Mouse (Mus musculus) stomach, embryonic 15.5 days (tissue): ENCODE data around the gene Hps4. TPM values are rescaled to one million over a fixed set of nuclear protein-coding genes. Genes with fewer than 3 reads are reported as not detected.

Experiments used
- ATAC-seq: fragments of 200-750 bp; cut with Nextera tagmentation; 2 replicates; pipeline ENCODE4 v1.8.0; 2017; ENCODE audit warnings: low read depth, moderate number of reproducible peaks, moderate TSS enrichment; ENCODE audit not compliant: insufficient read depth, low FRiP score
- H3K27ac ChIP-seq: fragments of 300-500 bp; sonication (generic); 2 replicates; pipeline ENCODE4 v1.5.1; 2015; ENCODE audit warnings: mild to moderate bottlenecking, inconsistent platforms
- H3K27me3 ChIP-seq: fragments of 300-500 bp; sonication (generic); replicated peaks from 2 replicates; pipeline ENCODE4 v1.6.1; 2015; ENCODE audit warnings: inconsistent platforms
- H3K36me3 ChIP-seq: fragments of 300-500 bp; sonication (generic); 2 replicates; pipeline ENCODE4 v1.6.1; 2015; ENCODE audit warnings: inconsistent platforms
- H3K4me1 ChIP-seq: fragments of 300-500 bp; sonication (generic); 2 replicates; pipeline ENCODE4 v1.6.1; 2015; ENCODE audit warnings: inconsistent platforms
- H3K4me2 ChIP-seq: fragments of 300-500 bp; sonication (generic); 2 replicates; pipeline ENCODE4 v1.6.1; 2015; ENCODE audit warnings: mild to moderate bottlenecking, inconsistent platforms
- H3K4me3 ChIP-seq: fragments of 300-500 bp; sonication (generic); replicated peaks from 2 replicates; pipeline ENCODE4 v1.5.1; 2015; ENCODE audit warnings: inconsistent platforms
- H3K9ac ChIP-seq: fragments of 300-500 bp; sonication (generic); 2 replicates; pipeline ENCODE4 v1.6.1; 2015; ENCODE audit warnings: inconsistent platforms
- H3K9me3 ChIP-seq: fragments of 300-500 bp; sonication (generic); 2 replicates; pipeline ENCODE4 v1.6.1; 2016; ENCODE audit warnings: inconsistent platforms
- WGBS: fragments of 180-500 bp; shearing (Covaris S2); methylation state at CpG from one replicate; pipeline ENCODE4 v1.1.7; 2015; 5-methylcytosine and 5-hydroxymethylcytosine counted together
- polyA plus RNA-seq: library from polyadenylated mRNA; unstranded; fragments of >200 nt; fragmentation: Nextera tagmentation; extraction: Ambion mirVana; gene quantifications from 2 replicates; pipeline ENCODE4 v1.2.1, GENCODE M21; 2015

Hps4 gene
- polyA plus RNA-seq, 1 experiment from 2014 or later: 32.9 TPM

GRCm38 (mm10) chr5:112325546-112326445, 17.1 kb upstream of the Hps4 start, which contains the start of gene Tfip11:
TSS of gene Tfip11 (plus strand) at chr5:112326358.
- 7% methylated on average over 48 of the region's 48 CpGs for WGBS
- peak within 1 kb of the TSS; percentile 100 for H3K4me3 ChIP-seq
- H3K27ac ChIP-seq: peak within 1 kb of the TSS; percentile 84
- peaks cover 12% of the 10 kb centered on the region for H3K4me1 ChIP-seq
- peak within 1 kb of the TSS; percentile 90 for H3K9ac ChIP-seq
- peaks cover 23% of the 10 kb centered on the region for H3K36me3 ChIP-seq
- peak within 1 kb of the TSS; percentile 75 for H3K4me2 ChIP-seq
- H3K9me3 ChIP-seq: no peaks in the 10 kb centered on the region
- peak; percentile 87 for ATAC-seq
- H3K27me3 ChIP-seq: no peaks in the 10 kb centered on the region

- Histone ChIP-seq H3K4me2 (peak overlapping the region; percentile 75), H3K4me3 (peak overlapping the region; percentile 100), H3K9me3 (no peaks in the 10 kb centered on the region), H3K9ac (peak overlapping the region; percentile 90), H3K27me3 (no peaks in the 10 kb centered on the region), H3K36me3 (peaks cover 31% of the 10 kb centered on the region), H3K4me1 (peaks cover 12% of the 10 kb centered on the region), H3K27ac (peak overlapping the region; percentile 62; the same call in 1 of the 2 replicates)
- WGBS: 2% methylated on average over 32 of the region's 33 CpGs
- ATAC-seq: peak; percentile 30; the same call in 1 of the 2 replicates
Observed at GRCm38 (mm10) chr5:112326446-112327009, 16.4 kb upstream of the Hps4 start.

DNA sequence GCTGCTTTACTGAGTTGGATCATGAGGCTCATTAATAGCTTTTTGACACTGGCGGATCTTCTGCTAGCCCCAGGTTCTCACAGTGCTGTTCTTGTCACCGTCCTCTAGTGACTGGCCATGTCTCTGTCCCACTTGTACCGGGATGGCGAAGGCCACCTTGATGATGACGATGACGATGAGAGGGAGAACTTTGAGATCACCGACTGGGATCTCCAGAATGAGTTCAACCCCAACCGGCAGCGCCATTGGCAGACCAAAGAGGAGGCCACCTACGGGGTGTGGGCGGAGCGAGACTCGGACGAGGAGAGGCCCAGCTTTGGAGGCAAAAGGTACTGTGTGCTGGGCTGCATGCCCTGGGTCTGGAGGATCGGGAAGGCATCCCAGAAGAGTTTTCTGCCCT, 15.0 kb upstream of the Hps4 start:
- 92% methylated on average over 15 of the region's 15 CpGs for WGBS
- H3K4me1 ChIP-seq: peaks cover 12% of the 10 kb centered on the region
- H3K9me3 ChIP-seq: no peaks in the 10 kb centered on the region
- H3K4me2 ChIP-seq: no peak overlapping the region
- no peak for ATAC-seq
- H3K27ac ChIP-seq: no peak overlapping the region
- H3K27me3 ChIP-seq: no peaks in the 10 kb centered on the region
- H3K4me3 ChIP-seq: no peak overlapping the region
- H3K9ac ChIP-seq: no peak overlapping the region
- peaks cover 39% of the 10 kb centered on the region for H3K36me3 ChIP-seq

DNA sequence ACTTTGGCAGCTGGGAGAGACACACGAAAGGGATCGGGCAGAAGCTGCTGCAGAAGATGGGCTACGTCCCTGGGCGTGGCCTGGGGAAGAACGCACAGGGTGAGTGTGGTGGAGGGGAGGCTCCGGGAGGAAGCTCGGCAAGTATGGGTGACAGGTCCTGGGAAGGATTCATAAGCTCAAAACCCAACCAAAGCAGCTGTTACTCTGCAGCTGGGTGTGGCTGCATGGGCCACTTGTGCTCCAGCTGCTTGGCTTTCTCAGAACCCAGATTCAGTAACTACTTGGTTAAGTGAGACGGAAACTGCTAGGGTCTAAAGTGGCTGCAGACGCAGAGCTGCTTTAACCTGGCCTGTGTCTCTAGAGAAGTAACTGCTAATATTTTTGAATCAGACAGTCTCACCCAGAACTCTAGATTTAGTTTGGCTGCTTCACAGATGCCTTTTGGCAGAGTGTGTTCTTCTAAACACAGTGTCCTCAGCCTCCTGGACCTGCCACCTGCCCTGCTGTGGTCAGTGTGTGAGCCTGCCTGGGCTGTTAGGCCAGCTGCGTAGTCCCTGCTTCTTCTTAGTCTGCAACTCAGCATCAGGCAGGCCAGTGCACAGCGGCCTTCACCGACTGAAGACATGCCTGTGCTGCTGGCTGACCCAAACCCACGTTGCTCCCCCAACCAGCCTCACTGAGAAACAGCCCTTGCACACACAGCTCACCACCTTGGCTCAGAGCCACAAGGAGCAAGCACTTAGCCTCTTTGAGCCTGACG, 12.9 kb upstream of the Hps4 start:
- H3K9me3 ChIP-seq: no peaks in the 10 kb centered on the region
- peaks cover 58% of the 10 kb centered on the region for H3K36me3 ChIP-seq
- ATAC-seq: no peak
- H3K4me3 ChIP-seq: no peak overlapping the region
- H3K27me3 ChIP-seq: no peaks in the 10 kb centered on the region
- H3K4me1 ChIP-seq: peaks cover 12% of the 10 kb centered on the region
- no peak overlapping the region for H3K9ac ChIP-seq
- H3K27ac ChIP-seq: no peak overlapping the region
- whole genome bisulfite sequencing: 91% methylated on average over 14 of the region's 14 CpGs
- H3K4me2 ChIP-seq: no peak overlapping the region

GRCm38 (mm10) chr5:112335473-112335872, 7.4 kb upstream of the Hps4 start:
- Histone ChIP-seq H3K36me3 (peaks cover 80% of the 10 kb centered on the region), H3K9me3 (no peaks in the 10 kb centered on the region), H3K4me2 (no peak overlapping the region), H3K27me3 (no peaks in the 10 kb centered on the region), H3K4me1 (no peaks in the 10 kb centered on the region), H3K27ac (no peak overlapping the region), H3K9ac (no peak overlapping the region), H3K4me3 (no peak overlapping the region)
- ATAC-seq: peak; percentile 6; the same call in 1 of the 2 replicates
- WGBS: 19% methylated on average over 2 of the region's 2 CpGs

DNA sequence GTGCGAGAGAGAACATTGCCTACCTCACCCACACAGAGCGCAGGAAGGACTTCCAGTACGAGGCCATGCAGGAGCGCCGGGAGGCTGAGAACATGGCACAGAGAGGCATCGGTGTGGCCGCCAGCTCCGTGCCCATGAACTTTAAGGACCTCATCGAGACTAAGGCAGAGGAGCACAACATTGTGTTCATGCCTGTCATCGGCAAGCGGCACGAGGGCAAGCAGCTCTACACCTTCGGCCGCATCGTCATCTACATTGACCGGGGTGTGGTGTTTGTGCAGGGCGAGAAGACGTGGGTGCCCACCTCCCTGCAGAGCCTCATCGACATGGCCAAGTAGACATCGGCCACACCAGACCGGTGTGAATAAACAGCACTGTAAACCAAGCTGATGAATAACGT, 5.9 kb upstream of the Hps4 start:
- Histone ChIP-seq H3K36me3 (peaks cover 68% of the 10 kb centered on the region), H3K4me3 (no peak overlapping the region), H3K4me2 (no peak overlapping the region), H3K9ac (no peak overlapping the region), H3K27ac (no peak overlapping the region), H3K27me3 (no peaks in the 10 kb centered on the region), H3K9me3 (no peaks in the 10 kb centered on the region), H3K4me1 (peaks cover 1% of the 10 kb centered on the region; the same call in 1 of the 2 replicates)
- 93% methylated on average over 22 of the region's 22 CpGs for WGBS
- ATAC-seq: no peak

DNA sequence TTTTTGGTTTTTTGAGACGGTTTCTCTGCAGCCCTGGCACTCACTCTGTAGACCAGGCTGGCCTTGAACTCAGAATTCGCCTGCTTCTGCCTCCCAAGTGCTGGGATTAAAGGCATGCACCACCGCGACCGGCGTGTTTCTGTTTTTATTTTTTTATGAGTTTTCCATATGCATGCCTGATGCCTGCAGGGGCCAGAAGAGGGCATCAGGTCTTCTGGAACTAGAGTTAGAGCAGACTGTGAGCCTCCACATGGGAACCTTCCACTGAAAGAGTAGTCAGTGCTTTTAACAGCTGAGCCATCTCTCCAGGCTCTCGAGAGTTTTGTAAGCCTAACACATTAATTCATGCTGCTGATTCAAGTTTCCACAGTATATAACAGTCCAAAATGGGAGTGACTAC, 3.7 kb upstream of the Hps4 start:
- H3K27ac ChIP-seq: no peak overlapping the region
- peaks cover 50% of the 10 kb centered on the region for H3K36me3 ChIP-seq
- WGBS: 64% methylated on average over 7 of the region's 7 CpGs
- ATAC-seq: no peak
- H3K4me3 ChIP-seq: no peak overlapping the region
- H3K27me3 ChIP-seq: no peaks in the 10 kb centered on the region
- no peak overlapping the region for H3K4me2 ChIP-seq
- peaks cover 15% of the 10 kb centered on the region; the same call in 1 of the 2 replicates for H3K4me1 ChIP-seq
- H3K9ac ChIP-seq: no peak overlapping the region
- H3K9me3 ChIP-seq: no peaks in the 10 kb centered on the region

DNA sequence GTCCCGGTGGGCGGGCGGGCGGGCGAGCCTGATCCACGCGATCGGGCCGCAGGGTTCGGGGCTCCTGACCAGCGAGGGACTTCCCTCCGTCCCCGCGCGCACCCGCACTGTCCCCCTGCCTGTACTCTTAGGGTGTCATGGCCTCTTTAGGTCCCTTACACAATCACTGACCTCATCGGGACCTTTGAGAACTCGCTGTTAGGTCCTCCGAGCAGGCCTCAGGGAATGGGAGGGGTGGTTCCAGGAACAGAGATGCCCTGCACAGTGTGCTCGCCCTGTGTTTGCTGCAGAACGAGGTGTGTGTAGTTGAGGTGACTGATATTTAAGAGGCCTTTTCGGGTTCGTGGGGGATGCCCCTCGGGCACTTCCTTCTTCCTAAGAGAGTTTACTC, 317 bp downstream of the Hps4 start:
- Histone ChIP-seq H3K27ac (peak overlapping the region; percentile 66), H3K9ac (peak overlapping the region; percentile 82), H3K4me2 (peak overlapping the region; percentile 87), H3K4me3 (peak overlapping the region; percentile 96), H3K36me3 (peaks cover 11% of the 10 kb centered on the region), H3K27me3 (no peaks in the 10 kb centered on the region), H3K9me3 (no peaks in the 10 kb centered on the region), H3K4me1 (peaks cover 24% of the 10 kb centered on the region)
- peak; percentile 54 for ATAC-seq
- WGBS: under 1% methylated on average over 24 of the region's 24 CpGs

GRCm38 (mm10) chr5:112344092-112344960, 1.4 kb downstream of the Hps4 start:
- peaks cover 24% of the 10 kb centered on the region for H3K4me1 ChIP-seq
- H3K4me2 ChIP-seq: peak overlapping the region; percentile 87; the same call in 1 of the 2 replicates
- H3K27ac ChIP-seq: peak overlapping the region; percentile 1; the same call in 1 of the 2 replicates
- peaks cover 8% of the 10 kb centered on the region; the same call in 1 of the 2 replicates for H3K36me3 ChIP-seq
- H3K27me3 ChIP-seq: no peaks in the 10 kb centered on the region
- H3K4me3 ChIP-seq: no peak overlapping the region
- WGBS: 73% methylated on average over 6 of the region's 6 CpGs
- H3K9ac ChIP-seq: no peak overlapping the region
- ATAC-seq: peak; percentile 63; the same call in 1 of the 2 replicates
- H3K9me3 ChIP-seq: no peaks in the 10 kb centered on the region

DNA sequence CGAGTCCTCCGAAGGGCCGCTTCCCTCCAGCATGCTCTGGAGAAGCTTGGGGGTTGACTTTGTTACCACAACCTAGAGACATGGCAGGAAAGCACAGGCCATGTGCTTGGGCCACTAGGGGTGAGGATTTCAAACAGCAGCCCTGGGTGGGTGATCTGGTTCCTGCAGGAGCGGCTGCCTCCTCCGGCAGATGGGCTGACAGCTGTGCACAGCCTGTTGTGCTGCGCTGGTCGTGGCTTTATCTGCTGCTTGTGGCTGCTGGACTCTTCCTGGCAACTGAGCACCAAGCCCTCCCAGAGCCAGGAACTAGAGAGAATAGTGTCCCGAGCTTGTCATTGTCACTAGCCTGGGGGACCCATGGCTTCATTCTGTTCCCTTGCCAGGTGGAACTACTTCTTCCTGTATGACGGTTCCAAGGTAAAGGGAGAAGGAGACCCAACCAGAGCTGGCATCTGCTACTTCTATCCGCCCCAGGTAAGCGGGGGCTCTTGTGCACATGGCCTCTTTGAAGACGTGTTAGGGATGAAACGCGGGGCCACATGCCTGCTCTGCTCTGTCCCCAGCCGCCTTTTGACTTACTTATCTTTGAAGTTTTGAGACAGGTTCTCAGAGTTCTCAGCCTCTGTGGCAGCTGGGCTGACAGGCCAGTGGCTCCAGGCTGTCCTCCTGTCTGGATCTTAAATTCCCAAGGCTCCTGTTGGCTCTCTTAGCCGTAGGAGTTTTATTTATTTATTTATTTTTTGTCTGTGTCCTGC, 3.5 kb downstream of the Hps4 start:
- Histone ChIP-seq H3K27me3 (no peaks in the 10 kb centered on the region), H3K9me3 (no peaks in the 10 kb centered on the region)

More for the DNA sequence above, 3.5 kb downstream of the Hps4 start:
- H3K4me2 ChIP-seq: no peak overlapping the region
- no peak overlapping the region for H3K27ac ChIP-seq
- WGBS: 83% methylated on average over 16 of the region's 16 CpGs
- ATAC-seq: no peak
- H3K4me3 ChIP-seq: no peak overlapping the region
- H3K9ac ChIP-seq: no peak overlapping the region
- H3K36me3 ChIP-seq: peaks cover 10% of the 10 kb centered on the region
- peaks cover 24% of the 10 kb centered on the region for H3K4me1 ChIP-seq
